Mouse (Mus musculus) Patski (cell line): ENCODE measurements around the gene Bahd1. TPM values are rescaled to one million over a fixed set of nuclear protein-coding genes. Genes with fewer than 3 reads are reported as not detected.

ENCODE experiments used
- ATAC-seq: fragments of 100-300 bp; one replicate; pipeline ENCODE4 v1.8.0; 2021
- CTCF ChIA-PET: fragments of 350-600 bp; sonication (Branson Sonifier 250); formaldehyde crosslinking; loops from one replicate; lab custom pipeline; 2022; ENCODE audit warnings: inconsistent platforms; lab: Charles Lee
- POLR2A ChIA-PET: fragments of 350-600 bp; sonication (Branson Sonifier 250); formaldehyde crosslinking; loops from one replicate; lab custom pipeline; 2022; ENCODE audit warnings: antibody characterized with exemption, inconsistent platforms; lab: Charles Lee
- DNase-seq: peaks from one replicate; pipeline ENCODE4 v3.0.0-alpha.2; 2011; ENCODE audit warnings: low read depth, low spot score
- H3K27me3 ChIP-seq: fragments of 371-371 bp; one replicate; pipeline ENCODE4 v1.5.1; 2021
- CTCF ChIP-seq: fragments of 100-300 bp; IDR thresholded peaks from one replicate; pipeline ENCODE4 v1.5.1; 2021
- in situ Hi-C: fragments of 300-500 bp; cut with MboI; formaldehyde crosslinking; loops from 3 replicates; pipeline ENCODE4 v1.11.1; 2018; ENCODE audit warnings: low pct_unique_long_range_greater_than_20kb, mixed read lengths
- polyA plus RNA-seq: library from polyadenylated mRNA; unstranded; gene quantifications from one replicate; pipeline ENCODE4 v1.2.3, GENCODE M21; 2021

The Bahd1 gene
- polyA plus RNA-seq, 1 experiment from 2014 or later: 22.9 TPM

DNA sequence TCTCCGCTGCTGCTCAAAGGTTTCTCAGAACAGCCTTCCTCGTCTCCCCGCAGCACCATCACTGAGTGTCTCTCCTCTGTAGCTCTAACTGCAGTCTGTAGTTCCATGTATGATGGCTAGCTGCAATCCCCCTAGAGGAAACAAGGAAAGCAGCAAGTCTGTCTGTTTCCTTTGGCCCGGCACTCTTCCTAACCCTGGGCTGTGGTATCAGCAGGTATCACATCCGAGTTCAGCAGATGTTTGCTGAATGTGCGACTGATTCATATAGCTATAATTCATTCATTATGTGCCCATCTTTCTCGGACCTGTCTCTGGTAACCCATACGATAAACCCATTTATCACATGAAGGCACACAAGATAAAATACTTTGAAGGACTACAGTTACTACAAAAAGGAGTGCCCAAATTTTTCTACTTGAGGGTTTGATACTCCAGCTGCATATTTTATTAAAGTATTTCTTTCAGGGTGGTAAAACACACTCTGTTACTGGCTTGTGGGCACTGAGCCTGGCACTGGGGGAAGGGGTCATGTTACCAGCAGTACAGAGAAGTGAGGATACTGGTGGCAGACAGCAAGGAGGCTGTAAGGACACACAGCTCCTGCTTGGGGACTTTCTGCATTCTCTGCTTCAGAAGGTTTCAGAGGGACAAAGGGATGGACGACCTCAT is 63.0 kb downstream of the Bahd1 start:
- no peak for DNase-seq
- CTCF ChIA-PET: no interaction called here
- no peaks in the 10 kb centered on the region for H3K27me3 ChIP-seq
- no peak for ATAC-seq
- no peak for TF ChIP-seq CTCF
- POLR2A ChIA-PET: no interaction called here
- in situ Hi-C loops: no loop called here

DNA sequence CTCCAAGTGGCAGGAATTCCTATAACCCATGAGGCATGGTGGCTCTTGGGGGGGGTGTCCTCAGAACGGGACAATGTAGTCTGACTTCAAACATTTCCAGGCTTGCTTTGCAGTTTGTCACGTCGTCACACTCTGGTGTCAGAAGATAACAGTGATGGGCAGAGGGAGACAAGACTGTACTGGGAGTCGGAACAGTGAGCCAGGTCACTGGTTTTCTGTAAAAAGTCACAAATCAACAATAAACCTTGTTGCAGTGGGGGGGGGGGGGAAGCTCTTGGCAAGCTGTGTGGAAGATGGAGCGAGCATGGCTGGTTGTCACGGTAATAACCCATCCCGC is 63.5 kb downstream of the Bahd1 start:
- ChIA-PET POLR2A (no interaction called here), CTCF (no interaction called here)
- TF ChIP-seq CTCF: no peak
- in situ Hi-C loops: no loop called here
- H3K27me3 ChIP-seq: no peaks in the 10 kb centered on the region
- DNase-seq: no peak
- no peak for ATAC-seq

DNA sequence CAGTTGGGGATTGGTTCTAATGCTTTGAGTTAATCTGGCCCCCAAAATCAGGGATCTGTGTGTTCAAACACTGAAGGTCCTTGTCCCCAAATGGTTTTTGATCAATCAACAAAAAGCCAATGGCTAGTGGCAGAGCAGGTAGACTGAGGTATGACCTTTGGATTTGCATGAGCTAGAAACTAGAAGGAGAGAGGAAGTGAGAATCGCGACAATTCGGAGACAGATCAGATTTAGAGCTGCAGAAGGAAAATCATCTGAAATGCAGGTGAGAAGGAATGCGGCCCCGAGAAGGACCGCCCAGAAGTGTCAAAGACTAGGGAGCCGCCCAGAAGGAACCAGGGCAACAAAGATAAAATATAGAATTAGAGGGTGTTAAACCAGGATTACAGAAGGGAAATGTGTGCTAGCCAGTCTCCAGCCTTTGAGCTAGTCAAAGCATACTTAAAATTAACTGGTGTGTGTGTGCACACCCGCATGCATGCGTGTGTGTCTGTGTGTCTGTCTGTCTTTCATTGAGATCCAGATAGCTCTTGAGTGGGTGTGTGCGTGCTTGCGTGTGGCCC is 69.5 kb downstream of the Bahd1 start:
- no peaks in the 10 kb centered on the region for H3K27me3 ChIP-seq
- TF ChIP-seq CTCF: no peak
- ATAC-seq (no peak), DNase-seq (no peak)
- ChIA-PET POLR2A (no interaction called here), CTCF (no interaction called here)
- in situ Hi-C loops: loop anchor here (5.0 kb wide), 1 partner anchor 62 kb away; no protein-coding TSS in a partner anchor

DNA sequence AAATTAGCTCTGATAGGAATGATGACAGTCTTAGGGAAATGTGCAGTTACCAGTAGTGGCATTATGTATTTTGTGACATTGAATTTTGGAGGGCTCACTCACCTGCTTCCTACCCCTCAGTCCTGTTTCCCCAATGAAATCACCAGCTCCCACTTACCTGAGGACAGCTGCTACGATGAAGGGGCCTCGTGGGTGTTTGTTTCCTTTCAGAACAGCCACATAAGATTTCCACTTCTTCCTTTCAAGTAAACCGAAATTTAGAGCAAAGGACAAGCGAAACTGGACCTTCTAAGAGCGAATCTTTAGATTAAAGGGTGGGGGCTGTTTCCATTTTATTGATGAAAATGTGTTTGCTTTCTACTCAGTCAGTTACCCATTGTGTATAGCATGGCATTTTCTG is 71.9 kb downstream of the Bahd1 start:
- ChIA-PET POLR2A (no interaction called here), CTCF (interaction anchor here (1.6 kb wide), 1 partner anchor 14 kb away, joined by 3 read pairs; no protein-coding TSS in a partner anchor)
- no peaks in the 10 kb centered on the region for H3K27me3 ChIP-seq
- DNase-seq (no peak), ATAC-seq (no peak)
- in situ Hi-C loops: no loop called here
- TF ChIP-seq CTCF: no peak

DNA sequence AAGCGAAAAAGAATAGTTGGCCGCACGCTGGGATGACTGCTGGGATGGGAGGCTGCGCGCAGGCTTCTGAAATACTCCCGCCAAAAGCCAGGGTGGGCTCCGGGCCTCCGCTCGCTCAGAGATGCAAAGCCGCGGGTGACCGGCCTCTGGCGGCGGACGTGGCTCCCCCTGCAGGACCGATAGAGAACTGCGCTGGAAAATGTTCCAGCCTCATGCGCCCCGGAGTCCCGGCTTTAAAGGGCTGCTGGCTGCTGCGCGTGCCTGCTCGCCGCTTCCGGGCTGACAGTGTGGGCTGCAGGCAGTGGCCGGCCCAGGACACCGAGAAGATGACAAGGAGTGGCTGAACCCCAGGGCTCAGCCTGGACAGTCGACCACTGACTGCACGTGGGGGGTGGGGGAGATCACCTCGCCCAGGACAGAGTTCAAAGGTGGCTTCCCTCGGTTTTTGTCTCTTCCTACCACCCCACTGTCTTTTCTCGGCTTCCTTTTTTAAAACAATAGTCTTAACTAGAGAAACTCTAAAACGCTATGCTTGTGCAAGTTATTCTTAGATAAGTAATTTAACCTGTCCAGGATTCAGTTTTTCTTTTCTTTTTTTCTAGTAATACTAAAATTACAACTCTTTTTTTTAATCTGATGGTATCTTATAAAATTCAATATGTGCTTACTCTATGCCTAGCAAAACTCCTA is 72.7 kb downstream of the Bahd1 start:
- peak; percentile 54 for ATAC-seq
- ChIA-PET POLR2A (no interaction called here), CTCF (interaction anchor here (1.6 kb wide), 1 partner anchor 15 kb away, joined by 3 read pairs; no protein-coding TSS in a partner anchor)
- peak; percentile 99 for TF ChIP-seq CTCF
- in situ Hi-C loops: no loop called here
- no peaks in the 10 kb centered on the region for H3K27me3 ChIP-seq
- DNase-seq: peak; percentile 25

Other genes with a start within 250 kb of the Bahd1 start
- 0.15 TPM for gene Pak6, start 237.1 kb upstream of the Bahd1 start, polyA plus RNA-seq
- gene Ankrd63, start 196.4 kb upstream of the Bahd1 start, polyA plus RNA-seq: 0.01 TPM
- 0.03 TPM for gene Plcb2, start 171.9 kb upstream of the Bahd1 start, polyA plus RNA-seq
- 25.9 TPM for gene Inafm2, start 154.6 kb upstream of the Bahd1 start, polyA plus RNA-seq
- 31.5 TPM for gene Ccdc9b, start 137.7 kb upstream of the Bahd1 start, polyA plus RNA-seq
- gene Phgr1, start 127.6 kb upstream of the Bahd1 start, polyA plus RNA-seq: not detected
- 0.03 TPM for gene Disp2, start 120.7 kb upstream of the Bahd1 start, polyA plus RNA-seq
- 64.4 TPM for gene Knstrn, start 86.4 kb upstream of the Bahd1 start, polyA plus RNA-seq
- gene Ivd, start 38.4 kb upstream of the Bahd1 start, polyA plus RNA-seq: 36.8 TPM
- gene Chst14, start 26.1 kb downstream of the Bahd1 start, polyA plus RNA-seq: 32.3 TPM
- 26.6 TPM for gene Ccdc32, start 129.0 kb downstream of the Bahd1 start, polyA plus RNA-seq
- 5.2 TPM for gene Rpusd2, start 134.4 kb downstream of the Bahd1 start, polyA plus RNA-seq
- gene Knl1, start 146.7 kb downstream of the Bahd1 start, polyA plus RNA-seq: 9.3 TPM
- gene Rad51, start 212.4 kb downstream of the Bahd1 start, polyA plus RNA-seq: 24.6 TPM